Mouse (Mus musculus) CH12.LX (cell line): ENCODE results near the gene Osbp2. TPM values are rescaled to one million over a fixed set of nuclear protein-coding genes. Genes with fewer than 3 reads are reported as not detected.

Source experiments
- DNase-seq: peaks from one replicate; pipeline ENCODE4 v3.0.0-alpha.2; 2013; ENCODE audit errors: extremely low read depth
- H3K27ac ChIP-seq: 2 replicates; pipeline ENCODE4 v1.5.1; 2012; ENCODE audit warnings: low read depth, mild to moderate bottlenecking, control low read depth, moderate library complexity; ENCODE audit not compliant: insufficient read depth
- H3K27me3 ChIP-seq: replicated peaks from 2 replicates; pipeline ENCODE3; 2012; ENCODE audit warnings: inconsistent platforms
- H3K36me3 ChIP-seq, 2 experiments: replicated peaks in 1 of 2; 2 replicates each; pipeline versions ENCODE3 to v1.6.1; 2012; ENCODE audit warnings: inconsistent platforms in 1 of 2, low read length in 1 of 2, mild to moderate bottlenecking in 1 of 2, mixed read lengths in 1 of 2, moderate library complexity in 1 of 2; ENCODE audit not compliant: control insufficient read depth in 1 of 2, insufficient read depth in 1 of 2
- H3K4me1 ChIP-seq, 2 experiments: 2 replicates each; pipeline ENCODE4 v1.6.1; 2012; ENCODE audit warnings: inconsistent platforms in 1 of 2, moderate library complexity in 1 of 2; ENCODE audit not compliant: insufficient read depth in 2 of 2, control insufficient read depth in 1 of 2
- H3K4me2 ChIP-seq: 2 replicates; pipeline ENCODE4 v1.6.1; 2012; ENCODE audit warnings: low read depth, mild to moderate bottlenecking, control low read depth; ENCODE audit not compliant: poor library complexity, insufficient read depth, severe bottlenecking
- H3K4me3 ChIP-seq, 3 experiments: fragments of 150-350 bp in 1 of 3; sonication (generic) in 1 of 3; replicated peaks in 1 of 3; 2 replicates each; pipeline versions ENCODE3 to v1.5.1; 2011 to 2012; ENCODE audit warnings: low read depth in 2 of 3, low read length in 2 of 3, mild to moderate bottlenecking in 2 of 3, moderate library complexity in 2 of 3, control low read depth in 1 of 3, improper control_type of control experiment in 1 of 3, inconsistent platforms in 1 of 3, mixed read lengths in 1 of 3; ENCODE audit not compliant: poor library complexity in 1 of 3
- H3K79me2 ChIP-seq: replicated peaks from 2 replicates; pipeline ENCODE4 v1.6.1; 2012; ENCODE audit warnings: mild to moderate bottlenecking, moderate library complexity; ENCODE audit not compliant: control insufficient read depth, poor library complexity, insufficient read depth, severe bottlenecking; ENCODE audit errors: extremely low read depth
- H3K9ac ChIP-seq: 2 replicates; pipeline ENCODE4 v1.6.1; 2012; ENCODE audit warnings: low read depth, mild to moderate bottlenecking, control low read depth, moderate library complexity; ENCODE audit not compliant: insufficient read depth
- H3K9me3 ChIP-seq: replicated peaks from 2 replicates; pipeline ENCODE3; 2012; ENCODE audit warnings: low read length, inconsistent platforms, mixed read lengths
- BHLHE40 ChIP-seq: IDR thresholded peaks from 2 replicates; pipeline ENCODE4 v1.6.1; 2011; ENCODE audit warnings: mild to moderate bottlenecking, low read depth, low read length, improper control_type of control experiment
- CTCF ChIP-seq, 2 experiments: IDR thresholded peaks in 1 of 2; conservative IDR thresholded peaks in 1 of 2; 2 replicates each; pipeline ENCODE4 v1.5.1; 2011 to 2012; ENCODE audit warnings: low read depth in 2 of 2, low read length in 2 of 2, improper control_type of control experiment in 1 of 2, inconsistent platforms in 1 of 2, mild to moderate bottlenecking in 1 of 2, moderate library complexity in 1 of 2
- EP300 ChIP-seq: IDR thresholded peaks from 2 replicates; pipeline ENCODE4 v1.6.1; 2011; ENCODE audit warnings: low read length, improper control_type of control experiment
- ETS1 ChIP-seq: conservative IDR thresholded peaks from 2 replicates; pipeline ENCODE4 v1.6.1; 2012; ENCODE audit warnings: low read depth, mild to moderate bottlenecking, inconsistent platforms, low read length, improper control_type of control experiment, moderate library complexity
- HCFC1 ChIP-seq: IDR thresholded peaks from 2 replicates; pipeline ENCODE4 v1.6.1; 2012; ENCODE audit warnings: low read depth, mild to moderate bottlenecking, inconsistent platforms, low read length, improper control_type of control experiment
- JUND ChIP-seq: conservative IDR thresholded peaks from 2 replicates; pipeline ENCODE4 v1.6.1; 2011; ENCODE audit warnings: low read depth, low read length, improper control_type of control experiment
- MAX ChIP-seq: IDR thresholded peaks from 2 replicates; pipeline ENCODE4 v1.6.1; 2011; ENCODE audit warnings: low read length, improper control_type of control experiment
- MXI1 ChIP-seq: IDR thresholded peaks from 2 replicates; pipeline ENCODE4 v1.6.1; 2011; ENCODE audit warnings: mild to moderate bottlenecking, low read depth, low read length, improper control_type of control experiment
- PAX5 ChIP-seq: IDR thresholded peaks from 2 replicates; pipeline ENCODE4 v1.6.1; 2012; ENCODE audit warnings: low read length, inconsistent platforms, mixed read lengths
- POLR2A ChIP-seq: IDR thresholded peaks from 2 replicates; pipeline ENCODE4 v1.6.1; 2011; ENCODE audit warnings: low read depth, mild to moderate bottlenecking, improper control_type of control experiment, low read length
- POLR2AphosphoS2 ChIP-seq: IDR thresholded peaks from 2 replicates; pipeline ENCODE4 v1.6.1; 2011; ENCODE audit warnings: low read depth, low read length, improper control_type of control experiment
- RAD21 ChIP-seq: IDR thresholded peaks from 2 replicates; pipeline ENCODE4 v1.6.1; 2011; ENCODE audit warnings: low read depth, mild to moderate bottlenecking, low read length, improper control_type of control experiment, moderate library complexity
- RCOR1 ChIP-seq: conservative IDR thresholded peaks from 2 replicates; pipeline ENCODE4 v1.6.1; 2012; ENCODE audit warnings: low read depth, mild to moderate bottlenecking, inconsistent platforms, low read length, improper control_type of control experiment
- SMC3 ChIP-seq: IDR thresholded peaks from 2 replicates; pipeline ENCODE4 v1.6.1; 2011; ENCODE audit warnings: low read depth, low read length, improper control_type of control experiment
- USF1 ChIP-seq: IDR thresholded peaks from 2 replicates; pipeline ENCODE4 v1.6.1; 2014; ENCODE audit warnings: low read depth, mild to moderate bottlenecking, inconsistent platforms, low read length, improper control_type of control experiment
- USF2 ChIP-seq: conservative IDR thresholded peaks from 2 replicates; pipeline ENCODE4 v1.6.1; 2011; ENCODE audit warnings: low read depth, low read length, improper control_type of control experiment
- ZC3H11A ChIP-seq: IDR thresholded peaks from 2 replicates; pipeline ENCODE4 v1.6.1; 2012; ENCODE audit warnings: low read depth, mild to moderate bottlenecking, inconsistent platforms, low read length, improper control_type of control experiment
- dilution Hi-C: fragments of 300-500 bp; cut with MboI; formaldehyde crosslinking; loops from 2 replicates; pipeline ENCODE4 v1.14.3; 2020; ENCODE audit warnings: low sequenced_read_pairs; ENCODE audit not compliant: extremely low pct_unique_long_range_greater_than_20kb, extremely low pct_ligation_motif_present
- in situ Hi-C: fragments of 300-500 bp; cut with MboI; formaldehyde crosslinking; loops from 3 replicates; pipeline ENCODE4 v1.14.3; 2019; ENCODE audit warnings: low sequenced_read_pairs, low pct_ligation_motif_present, low pct_unique_long_range_greater_than_20kb, mixed read lengths
- polyA plus RNA-seq: library from polyadenylated mRNA; unstranded; fragments of >175 nt; gene quantifications from 2 replicates; pipeline ENCODE4 v1.2.1, GENCODE M21; 2012; ENCODE audit warnings: low read depth; ENCODE audit not compliant: insufficient read length
- total RNA-seq, 2 experiments: library from RNA; depleted of rRNA; stranded (reverse); fragments of 300-350 nt in 1 of 2; fragments of >200 nt in 1 of 2; gene quantifications; 2 replicates each; pipeline ENCODE4 v1.2.3; 2012 to 2014

The Osbp2 gene
- total and polyA plus RNA-seq, 3 experiments = not detected

- in situ Hi-C loops (no loop called here), dilution Hi-C loops (no loop called here)
- no peak overlapping the region for H3K27ac ChIP-seq
- no peak overlapping the region for H3K4me2 ChIP-seq
- no peak for TF ChIP-seq RCOR1
- TF ChIP-seq BHLHE40 = peak; percentile 42; the same call in 1 of the 2 replicates
- no peak for DNase-seq
- no peak overlapping the region for H3K9ac ChIP-seq
- H3K4me3 ChIP-seq = no peak overlapping the region
- no peaks in the 10 kb centered on the region for H3K79me2 ChIP-seq
- H3K9me3 ChIP-seq = no peaks in the 10 kb centered on the region
- H3K36me3 ChIP-seq = no peaks in the 10 kb centered on the region
- H3K4me1 ChIP-seq = no peaks in the 10 kb centered on the region
- peaks cover 8% of the 10 kb centered on the region for H3K27me3 ChIP-seq
Observed at GRCm38 (mm10) chr11:3843943-3844734, 19.6 kb downstream of the Osbp2 start.

- Histone ChIP-seq H3K27me3 (peaks cover 20% of the 10 kb centered on the region), H3K4me3 (no peak overlapping the region), H3K4me1 (peaks cover 2% of the 10 kb centered on the region in 2 experiments; a peak in 1 of 4 replicates), H3K4me2 (no peak overlapping the region), H3K79me2 (no peaks in the 10 kb centered on the region), H3K9me3 (no peaks in the 10 kb centered on the region), H3K9ac (no peak overlapping the region), H3K36me3 (no peaks in the 10 kb centered on the region), H3K27ac (no peak overlapping the region)
- in situ Hi-C loops (no loop called here), dilution Hi-C loops (no loop called here)
- no peak for TF ChIP-seq USF2
- no peak for TF ChIP-seq PAX5
- TF ChIP-seq POLR2AphosphoS2 = no peak
- no peak for TF ChIP-seq MXI1
- no peak for TF ChIP-seq EP300
- TF ChIP-seq HCFC1 = no peak
- no peak for TF ChIP-seq MAX
- no peak for TF ChIP-seq USF1
- DNase-seq = no peak
Observed at GRCm38 (mm10) chr11:3835271-3835670, 28.4 kb downstream of the Osbp2 start.

- Histone ChIP-seq H3K9me3 (no peaks in the 10 kb centered on the region), H3K27ac (no peak overlapping the region), H3K27me3 (peaks cover 27% of the 10 kb centered on the region), H3K4me1 (peaks cover 2% of the 10 kb centered on the region in 2 experiments; a peak in 1 of 4 replicates), H3K79me2 (no peaks in the 10 kb centered on the region), H3K9ac (no peak overlapping the region), H3K4me2 (no peak overlapping the region), H3K4me3 (no peak overlapping the region)
- peak; percentile 61 for DNase-seq
- in situ Hi-C loops = no loop called here
- no peak for TF ChIP-seq POLR2A
- TF ChIP-seq CTCF (conservative IDR thresholded peaks at IDR 0.05 in 1 of 2, IDR thresholded peaks at IDR 0.05 in 1 of 2; ENCODE audit: low read depth in 2 of 2, low read length in 2 of 2) = peak; percentile 74 to 79
- TF ChIP-seq RAD21 = peak; percentile 24
- TF ChIP-seq ETS1 = no peak
- peak; percentile 37 for TF ChIP-seq SMC3
- TF ChIP-seq ZC3H11A = no peak
- no peak for TF ChIP-seq JUND
- TF ChIP-seq, all 38 proteins: peak for 3
- dilution Hi-C loops = no loop called here
- no peaks in the 10 kb centered on the region for H3K36me3 ChIP-seq
Observed at GRCm38 (mm10) chr11:3834421-3835098, 29.1 kb downstream of the Osbp2 start.
